Mouse (Mus musculus): ENCODE results near the gene Zfp52.

The Zfp52 gene

GRCm38 (mm10) chr17:21566220-21566619 lies 30.9 kb downstream of the Zfp52 start:
- no peak for DNase-seq (ENCODE audit: low spot score)

- peak; percentile 75 for DNase-seq (ENCODE audit: low spot score)
Observed at GRCm38 (mm10) chr17:21566728-21567349, 31.5 kb downstream of the Zfp52 start, which contains the start of gene Zfp948. Gene Zfp948 (plus strand): TSS chr17:21567008.

- DNase-seq (ENCODE audit: low spot score), result no peak
Observed at GRCm38 (mm10) chr17:21567696-21568095, 32.4 kb downstream of the Zfp52 start.

- no peak for DNase-seq (ENCODE audit: low spot score)
Observed at GRCm38 (mm10) chr17:21579080-21579479, 43.7 kb downstream of the Zfp52 start.

GRCm38 (mm10) chr17:21579493-21580175 lies 44.3 kb downstream of the Zfp52 start:
- DNase-seq (ENCODE audit: low spot score), result no peak

- DNase-seq (ENCODE audit: low spot score), result no peak
Observed at GRCm38 (mm10) chr17:21585521-21585920, 50.2 kb downstream of the Zfp52 start.

Measured in ovary, postnatal 36 days (tissue).